Mouse (Mus musculus): ENCODE results near the gene Cldn3.
"Not testable (repeated sequence)": the region's sequence is repeated elsewhere in the genome, so short reads cannot be mapped to it uniquely, and the experiment has no call there.

Cldn3 gene

DNA sequence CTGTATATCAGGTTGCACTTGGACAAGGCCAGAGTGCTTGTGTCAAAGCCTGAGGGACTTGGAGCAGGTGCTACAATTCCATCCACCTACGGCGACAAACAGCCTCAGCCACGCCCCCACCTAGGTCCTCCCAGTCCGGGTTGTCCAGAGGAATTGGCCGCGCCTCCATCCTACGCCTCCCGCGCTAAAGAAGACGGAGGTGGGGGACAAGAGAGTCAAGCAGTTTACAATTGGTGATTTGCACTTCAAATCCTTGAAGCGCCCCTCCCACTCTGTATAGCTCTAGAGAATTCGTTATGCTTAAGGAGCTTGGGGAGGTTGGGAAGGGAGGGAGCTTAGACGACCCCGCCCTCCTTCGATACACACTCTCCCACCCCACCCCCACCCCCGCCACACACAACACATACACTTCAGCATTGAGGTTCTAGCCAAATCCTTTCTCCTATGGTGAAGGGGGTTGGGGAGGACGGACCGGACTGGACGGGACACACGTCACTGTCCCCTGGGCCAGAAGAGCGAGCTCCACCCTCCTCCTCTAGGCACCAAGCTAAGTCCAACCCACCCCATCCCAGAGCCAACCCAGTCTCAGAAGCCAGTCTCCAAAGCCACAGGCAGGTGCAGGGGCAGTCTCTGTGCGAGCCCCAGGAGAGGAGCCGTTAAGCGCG is at the start of gene Cldn3:
Cldn3 (plus strand) TSS at position 582 of the 665 bp plus-strand sequence.
- DNase-seq (ENCODE audit: low spot score) = peak; percentile 61

DNA sequence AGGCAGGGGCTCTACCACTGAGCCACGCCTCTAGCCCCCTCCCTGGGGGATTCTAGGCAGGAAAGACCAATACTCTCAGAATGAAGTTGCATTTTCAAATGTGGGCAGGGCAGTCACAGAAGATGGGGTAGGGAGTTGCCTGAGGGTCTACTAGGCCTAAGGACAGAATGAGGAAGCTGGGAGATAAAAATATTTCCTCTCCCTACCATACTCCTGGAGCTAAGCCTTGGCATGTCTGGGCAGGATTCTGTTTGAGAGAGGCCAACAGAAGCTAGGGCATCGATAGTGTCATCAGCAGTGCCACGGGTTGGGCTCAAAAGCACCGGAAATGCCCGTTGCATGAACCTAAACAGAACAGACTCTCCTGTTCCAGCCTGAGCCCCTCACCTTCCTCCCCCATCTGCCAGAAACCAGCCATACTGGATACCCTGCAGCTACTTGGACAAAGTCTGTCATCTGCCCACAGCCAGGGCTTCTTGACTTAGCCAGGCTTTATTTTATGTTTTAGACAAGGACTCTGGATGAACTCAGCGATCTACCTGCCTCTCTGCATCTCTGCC is 49.3 kb upstream of the Cldn3 start:
- no peak for DNase-seq (ENCODE audit: low spot score)

DNA sequence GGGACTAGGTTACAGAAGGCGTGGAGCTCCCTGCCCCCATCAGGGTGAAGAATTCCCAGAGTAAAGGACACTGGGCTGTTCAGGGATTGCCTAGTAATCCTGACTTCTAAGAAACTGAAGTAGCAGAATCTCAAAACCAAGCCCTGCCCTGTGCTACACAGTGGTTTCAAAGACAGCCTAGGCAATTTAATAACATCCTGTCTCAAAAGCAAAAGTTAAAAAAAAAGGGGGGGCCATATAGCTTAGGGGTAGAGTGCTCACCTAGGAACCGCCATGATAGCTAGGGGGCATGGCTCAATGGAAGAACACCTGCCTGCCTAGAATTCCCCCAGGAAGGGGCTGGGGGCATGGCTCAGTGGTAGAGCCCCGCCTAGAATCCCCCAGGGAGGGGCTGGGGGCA is 46.9 kb upstream of the Cldn3 start:
- DNase-seq (ENCODE audit: low spot score) = no peak

- DNase-seq (ENCODE audit: low spot score) = not testable (repeated sequence)
Measured at GRCm38 (mm10) chr5:134939554-134939953, 46.5 kb upstream of the Cldn3 start.

GRCm38 (mm10) chr5:134941472-134942209 is 44.4 kb upstream of the Cldn3 start:
- DNase-seq (ENCODE audit: low spot score) = no peak

DNA sequence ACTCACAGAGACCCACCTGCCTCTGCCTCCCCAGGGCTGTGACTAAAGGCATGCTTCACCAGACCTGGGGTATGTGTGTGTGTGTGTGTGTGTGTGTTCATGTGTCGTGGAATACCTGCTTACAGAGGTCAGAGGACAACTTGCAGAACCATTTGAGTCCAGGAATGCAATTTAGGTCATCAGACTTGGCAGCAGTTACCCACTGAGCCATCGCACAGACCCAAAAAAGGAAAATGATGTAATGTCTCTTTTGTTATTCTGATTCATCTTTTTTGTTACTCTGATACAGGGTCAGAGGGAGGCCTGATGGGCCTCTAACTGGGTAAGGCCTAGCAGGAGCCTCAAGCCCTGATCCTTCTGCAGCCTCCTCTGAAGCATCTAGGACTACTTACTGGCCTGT is 43.3 kb upstream of the Cldn3 start:
- DNase-seq (ENCODE audit: low spot score) = no peak

DNA sequence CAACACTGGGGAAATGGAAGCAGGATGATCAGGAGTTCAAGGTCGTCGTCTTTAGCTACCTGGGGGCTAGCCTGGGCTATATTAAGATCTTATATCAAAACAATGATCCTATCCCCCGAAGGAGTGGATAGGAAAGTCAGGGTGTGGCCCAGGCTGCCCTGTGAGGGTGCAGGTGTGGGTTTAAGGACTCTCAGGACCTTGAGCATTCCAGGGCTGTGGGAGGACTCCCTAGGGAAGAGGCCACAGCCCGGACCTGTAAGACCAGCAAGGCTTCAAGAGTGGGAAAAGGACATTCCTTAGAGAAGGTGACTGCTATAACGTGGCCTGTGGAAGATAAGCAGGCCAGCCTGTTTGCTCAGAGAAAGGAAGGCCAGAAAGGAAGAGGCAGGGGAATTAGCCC is 41.8 kb upstream of the Cldn3 start:
- DNase-seq (ENCODE audit: low spot score) = no peak

DNA sequence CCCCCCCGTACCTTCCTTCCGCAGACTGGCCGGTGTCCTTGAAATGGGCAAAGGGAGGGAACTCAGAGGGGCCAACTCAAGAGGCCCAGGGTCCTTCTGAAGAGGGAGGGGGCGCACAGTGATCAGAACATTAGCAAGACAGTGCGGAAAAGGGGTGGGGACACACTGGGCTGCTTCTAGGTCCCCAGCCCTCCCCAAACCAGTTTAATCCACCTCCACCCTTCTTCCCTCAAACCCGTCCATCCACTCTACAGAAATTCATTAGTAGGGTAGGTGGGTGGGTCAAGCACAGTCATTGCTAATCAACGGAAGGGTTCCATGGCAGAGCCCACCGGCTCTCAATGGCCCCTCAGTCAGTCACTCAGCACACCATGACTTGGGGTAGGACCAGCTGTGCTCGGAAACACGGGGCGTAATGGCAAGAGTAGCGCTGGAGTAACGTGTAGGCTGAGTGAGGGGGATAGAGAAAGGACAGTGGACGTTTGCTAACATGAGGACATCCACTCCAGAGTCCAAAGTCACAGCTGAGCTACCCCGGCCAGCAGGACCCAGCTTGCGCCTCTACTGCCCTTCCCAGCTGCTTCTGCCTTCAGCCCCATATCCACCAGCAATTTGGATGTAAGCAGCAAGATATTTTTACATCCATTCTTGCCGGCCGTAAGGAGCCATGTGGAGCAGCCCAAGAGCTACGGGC is 40.6 kb upstream of the Cldn3 start:
- no peak for DNase-seq (ENCODE audit: low spot score)

DNA sequence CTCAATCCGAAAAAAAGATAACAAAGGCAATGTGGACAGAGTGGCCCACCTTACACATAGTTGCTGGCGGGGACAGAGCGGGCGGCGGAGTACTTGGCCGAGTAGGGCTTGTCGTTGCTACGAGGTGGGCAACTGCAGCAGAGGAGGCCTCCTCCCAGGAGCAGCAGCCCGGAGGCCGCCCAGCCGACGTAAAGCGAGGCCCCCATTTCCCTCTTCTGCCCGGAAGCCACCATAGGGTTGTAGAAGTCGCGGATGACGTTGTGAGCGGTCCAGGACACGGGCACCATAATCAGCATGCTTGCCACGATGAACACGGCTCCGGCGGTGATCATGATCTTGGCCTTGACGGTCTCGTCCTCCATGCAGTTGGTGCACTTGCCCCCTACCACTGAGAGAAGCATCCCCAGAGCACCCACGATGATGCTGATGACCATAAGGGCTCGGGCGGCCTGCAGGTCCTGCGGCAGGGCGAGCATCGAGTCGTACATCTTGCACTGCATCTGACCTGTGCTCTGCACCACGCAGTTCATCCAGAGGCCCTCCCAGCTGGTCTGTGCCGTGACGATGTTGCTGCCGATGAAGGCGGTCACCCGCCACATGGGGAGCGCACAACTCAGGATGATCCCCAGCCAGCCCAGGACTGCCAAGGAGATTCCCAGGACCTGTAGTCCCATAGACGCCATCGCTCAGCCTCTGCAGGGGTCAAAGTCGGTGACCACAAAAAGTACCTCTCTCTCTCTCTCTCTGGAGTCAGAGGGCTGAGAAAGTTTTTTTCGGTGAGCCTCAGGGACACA is 39.8 kb upstream of the Cldn3 start:
- peak; percentile 48 for DNase-seq (ENCODE audit: low spot score)

- peak; percentile 47 for DNase-seq (ENCODE audit: low spot score)
Measured at GRCm38 (mm10) chr5:134946857-134947255, 39.2 kb upstream of the Cldn3 start, which contains the start of gene Cldn4. TSS of gene Cldn4 (minus strand) at chr5:134946934.

DNA sequence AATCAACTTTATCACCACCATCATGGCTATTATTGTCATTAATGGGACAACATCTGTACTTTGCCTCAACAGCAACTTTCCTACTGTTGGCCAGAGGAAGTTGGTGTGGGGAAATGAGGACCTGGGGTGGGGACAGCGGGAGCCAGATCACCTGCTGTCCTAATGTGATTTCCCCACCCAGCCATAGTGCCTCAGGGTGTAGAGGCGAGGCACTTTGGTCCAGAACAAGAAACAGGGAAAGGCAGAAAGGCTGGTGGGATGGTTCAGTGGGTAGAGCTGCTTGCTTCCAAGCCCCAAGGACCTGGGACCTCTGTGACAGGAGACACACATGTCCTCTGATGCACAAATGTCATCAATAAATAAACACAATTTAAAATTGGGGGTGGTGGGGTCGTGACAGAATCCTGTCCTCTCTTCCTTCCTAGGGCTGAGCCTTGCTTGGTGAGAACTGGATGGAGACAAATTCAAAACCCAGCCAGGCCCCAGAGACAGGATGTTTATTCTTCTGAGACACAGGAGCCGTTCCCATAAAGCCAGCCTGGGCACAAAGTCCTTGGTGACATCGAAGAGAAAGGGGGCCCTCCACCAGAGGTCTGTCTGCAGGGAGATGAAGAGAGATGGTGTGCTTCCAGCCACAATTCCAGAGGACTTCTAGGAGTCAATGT is 38.5 kb upstream of the Cldn3 start:
- DNase-seq (ENCODE audit: low spot score) = no peak

GRCm38 (mm10) chr5:134948085-134948439 is 38.0 kb upstream of the Cldn3 start:
- DNase-seq (ENCODE audit: low spot score) = no peak

DNA sequence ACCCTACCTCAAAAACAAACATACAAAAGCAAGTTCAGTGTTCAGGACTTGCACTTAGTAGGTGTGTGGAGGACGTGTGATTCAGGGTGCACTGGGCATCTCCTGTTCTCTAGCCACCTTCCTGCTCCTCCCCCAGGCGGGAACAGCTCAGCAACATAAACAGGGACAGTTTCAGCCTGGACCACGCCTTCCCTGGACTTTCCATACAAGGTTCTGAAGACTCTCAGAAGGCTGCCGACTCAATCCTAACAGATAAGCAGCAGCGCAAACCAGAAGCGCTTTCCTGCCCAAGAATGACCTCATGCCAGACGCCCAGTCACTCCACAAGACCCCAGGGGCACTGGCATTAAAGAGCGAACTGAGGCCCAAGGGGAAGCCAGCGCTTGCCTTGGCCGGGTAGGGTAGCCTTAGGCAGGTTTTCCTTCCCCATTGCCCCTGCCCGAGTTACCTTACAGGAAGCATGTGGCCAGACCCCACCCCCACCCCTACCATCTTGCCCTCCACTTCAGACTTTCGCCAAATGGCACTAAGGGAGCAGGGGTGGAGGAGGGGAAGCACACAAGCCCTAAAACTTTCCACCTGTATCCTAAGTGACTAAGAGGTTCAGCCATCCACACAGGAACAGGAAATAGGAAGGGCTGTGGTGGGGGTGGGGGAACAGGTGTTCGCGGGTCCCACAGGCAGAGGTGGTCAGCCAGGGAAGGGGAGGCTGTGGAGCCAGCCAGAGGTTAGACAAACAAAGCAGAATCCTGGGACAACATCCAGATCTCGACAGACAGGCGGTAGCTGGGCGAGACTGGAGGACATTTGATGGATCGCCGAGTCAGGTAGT is 34.7 kb upstream of the Cldn3 start:
- DNase-seq (ENCODE audit: low spot score) = peak; percentile 39

- no peak for DNase-seq (ENCODE audit: low spot score)
Measured at GRCm38 (mm10) chr5:134955491-134955890, 30.5 kb upstream of the Cldn3 start.

DNA sequence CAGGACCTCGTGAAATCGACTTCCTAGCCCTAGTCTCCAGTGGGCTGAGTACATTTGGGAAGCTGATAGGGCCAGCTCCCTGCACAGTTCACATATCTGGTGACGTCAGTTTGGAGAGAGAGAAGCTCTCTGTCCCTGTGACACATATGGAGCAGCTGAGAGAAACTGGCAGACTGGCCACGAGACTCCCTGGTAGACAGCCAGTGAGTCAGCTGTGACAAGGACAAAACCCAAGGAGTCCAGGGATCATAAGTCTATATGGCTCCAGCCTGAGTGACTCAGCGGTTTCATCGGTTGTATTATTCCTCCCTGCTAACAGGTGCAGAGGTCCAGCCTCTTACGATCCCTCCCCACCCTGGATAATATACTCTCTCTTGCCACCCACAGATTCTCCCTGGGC is 26.9 kb upstream of the Cldn3 start:
- no peak for DNase-seq (ENCODE audit: low spot score)

DNA sequence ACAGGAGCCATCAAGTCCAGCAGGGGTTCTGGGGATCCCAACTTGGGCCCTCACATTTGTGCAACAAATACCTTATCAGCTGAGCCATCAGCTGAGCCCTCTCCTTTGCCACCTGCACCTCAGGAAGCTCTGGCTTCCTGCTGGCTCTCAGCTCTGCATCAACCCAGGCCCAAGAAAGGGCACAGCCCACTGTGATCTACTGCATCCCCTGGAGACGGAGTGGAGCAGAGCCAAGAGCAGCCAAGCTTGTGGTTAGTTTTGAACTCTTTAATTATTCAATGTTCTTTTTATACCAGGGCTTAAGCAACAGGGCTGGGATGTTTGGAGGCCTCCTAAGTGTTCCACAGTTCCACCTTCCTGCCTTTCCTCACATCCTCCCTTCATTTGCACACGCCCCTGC is 25.6 kb upstream of the Cldn3 start:
- DNase-seq (ENCODE audit: low spot score) = no peak

- DNase-seq (ENCODE audit: low spot score) = no peak
Measured at GRCm38 (mm10) chr5:134961519-134961918, 24.5 kb upstream of the Cldn3 start.

- DNase-seq (ENCODE audit: low spot score) = peak; percentile 28
Measured at GRCm38 (mm10) chr5:134963546-134963945, 22.5 kb upstream of the Cldn3 start.

DNA sequence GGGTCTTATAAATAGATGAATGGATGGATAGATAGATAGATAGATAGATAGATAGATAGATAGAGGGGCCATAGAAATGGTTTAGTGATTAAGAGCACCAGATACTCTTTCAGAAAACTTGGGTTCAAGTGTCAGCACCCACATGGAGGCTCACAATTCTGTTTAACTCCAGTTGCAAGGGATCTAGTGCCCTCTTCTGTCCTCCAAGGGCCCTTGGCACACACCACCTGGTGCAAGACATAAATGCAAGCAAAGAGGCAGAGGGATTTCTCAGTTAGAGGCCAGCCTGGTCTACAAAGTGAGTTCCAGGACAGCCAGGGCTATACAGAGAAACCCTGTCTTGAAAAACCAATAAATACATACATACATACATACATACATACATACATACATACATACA is 21.4 kb upstream of the Cldn3 start:
- not testable (repeated sequence) for DNase-seq (ENCODE audit: low spot score)

DNA sequence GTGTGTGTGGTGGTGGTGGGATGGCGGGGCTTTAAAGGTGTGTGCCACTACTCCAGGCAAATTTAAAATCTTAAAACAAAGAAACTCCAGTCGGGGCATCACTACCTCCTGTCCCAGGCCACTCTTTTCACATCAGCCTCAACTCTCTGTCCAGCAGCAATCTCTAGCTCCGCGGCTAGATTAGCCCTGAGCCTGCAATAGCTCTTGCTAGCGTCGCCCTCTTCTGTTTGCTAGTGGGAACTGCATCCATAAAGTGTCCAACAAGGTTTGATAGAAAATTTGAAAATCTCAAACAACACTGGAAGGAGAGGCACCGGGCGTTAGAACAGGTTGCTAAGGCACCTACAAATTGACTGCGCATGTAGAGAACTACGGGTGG is 20.6 kb upstream of the Cldn3 start:
- DNase-seq (ENCODE audit: low spot score) = peak; percentile 92

Measured in embryo, embryonic 10 days (tissue).